In the genomic region with DNA sequence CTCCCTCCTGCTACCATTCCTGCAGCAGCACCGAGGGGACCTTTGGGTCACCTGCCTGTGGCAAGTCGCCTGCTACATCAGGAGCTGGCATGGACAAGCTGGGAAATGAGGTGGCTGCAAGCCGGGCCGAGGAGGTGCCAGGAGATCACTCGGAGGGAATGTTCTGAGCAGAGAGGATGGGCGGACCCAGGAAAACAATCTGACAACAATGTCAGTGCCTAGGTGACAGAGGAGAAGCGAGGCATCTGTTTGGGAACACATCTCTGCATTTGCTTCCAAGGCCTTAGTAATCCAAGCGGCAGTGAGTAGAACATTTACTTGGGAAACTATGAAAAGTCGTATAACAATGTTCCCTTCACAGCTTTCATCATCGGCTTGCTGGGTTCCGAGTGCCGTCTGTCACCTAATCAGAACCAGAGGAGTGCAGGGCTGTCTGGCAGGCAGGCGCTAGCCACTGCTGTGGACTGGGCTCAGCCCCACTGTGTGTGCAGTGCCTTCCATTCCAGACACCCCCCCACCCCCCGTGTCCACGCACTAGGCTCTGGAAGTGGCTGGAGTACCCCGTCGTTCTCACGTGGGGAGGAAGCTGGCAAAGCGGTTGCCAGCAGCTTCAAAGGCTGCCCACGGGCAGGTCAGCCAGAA, we compare ENCODE assay signal across 13 mouse cellular contexts. TPM values are rescaled to one million over a fixed set of nuclear protein-coding genes. Genes with fewer than 3 reads are reported as not detected.
DNase-seq lines count a peak whose midpoint lies in the region; ATAC-seq and TF ChIP-seq lines count a peak whose summit lies in the region.
"Had no signal": no experiment of that assay in that cellular context is flagged by ENCODE, and none has a peak within 500 bp of the region (broad histone marks: within the 10 kb centered on the region; RNA-seq: fewer than 3 reads in every experiment).

No protein-coding gene starts in this region.

- H3K9me3 ChIP-seq in heart, embryonic 12.5 days (replicated peaks) = peaks cover 3% of the 10 kb centered on the region; the same call in 1 of the 2 replicates
- H3K9me3 ChIP-seq in limb, embryonic 11.5 days (ENCODE audit: control insufficient read depth, low read length) = 0 out of 2 replicates have a peak, but pooled peaks cover 2% of the 10 kb centered on the region

- WGBS in heart, embryonic 12.5 days = 57% methylated on average over 20 of the region's 20 CpGs
- WGBS in heart, adult 2 months = 48% methylated on average over 20 of the region's 20 CpGs
- 50% methylated on average over 20 of the region's 20 CpGs for WGBS in limb, embryonic 11.5 days

- intact Hi-C loops in heart, adult 2 months (cut with DNase I) = no loop called here

- no peaks in the 10 kb centered on the region for H3K79me2 ChIP-seq in heart, adult 2 months (replicated peaks; ENCODE audit: control insufficient read depth, insufficient read depth, low read length)

- no peak overlapping the region for H3K4me2 ChIP-seq in heart, embryonic 12.5 days
- H3K4me2 ChIP-seq in limb, embryonic 11.5 days (ENCODE audit: low read depth, severe bottlenecking) = no peak overlapping the region
- H3K4me2 ChIP-seq: hindbrain, embryonic 14.5 days had no signal

- no peaks in the 10 kb centered on the region for H3K27me3 ChIP-seq in heart, embryonic 12.5 days (replicated peaks)
- no peaks in the 10 kb centered on the region for H3K27me3 ChIP-seq in heart, adult 2 months (ENCODE audit: control insufficient read depth, insufficient read depth, low read length)
- no peaks in the 10 kb centered on the region for H3K27me3 ChIP-seq in limb, embryonic 11.5 days (ENCODE audit: control insufficient read depth, insufficient read depth, low read length)

- H3K4me3 ChIP-seq in heart, embryonic 12.5 days = no peak overlapping the region
- H3K4me3 ChIP-seq in heart, adult 2 months = no peak overlapping the region
- H3K4me3 ChIP-seq in limb, embryonic 11.5 days (ENCODE audit: low read depth, low read length) = no peak overlapping the region

- TF ChIP-seq EP300 in heart, adult 2 months (IDR thresholded peaks at IDR 0.05; ENCODE audit: insufficient read depth, low read depth, low read length) = peak; percentile 90

- no peak for ATAC-seq in heart, embryonic 12.5 days (ENCODE audit: insufficient number of reproducible peaks, low FRiP score)
- no peak for ATAC-seq in limb, embryonic 11.5 days (ENCODE audit: insufficient number of reproducible peaks, low FRiP score, low TSS enrichment, low read depth)

- H3K9ac ChIP-seq in heart, embryonic 12.5 days = no peak overlapping the region
- peak overlapping the region; percentile 28; the same call in 1 of the 2 replicates for H3K9ac ChIP-seq in heart, adult 2 months (ENCODE audit: low read depth, low read length)
- no peak overlapping the region for H3K9ac ChIP-seq in limb, embryonic 11.5 days (ENCODE audit: low read length)
- H3K9ac ChIP-seq: hindbrain, embryonic 14.5 days had no signal

- TF ChIP-seq POLR2A in heart, adult 2 months (IDR thresholded peaks at IDR 0.05; ENCODE audit: insufficient read depth, low read depth, low read length) = peak; percentile 10; the same call in 1 of the 2 replicates

- peak; percentile 85 to 90 for DNase-seq in heart, adult 18-20 months
- DNase-seq in heart, adult 2 months = peak; percentile 74 to 88
- DNase-seq in limb, embryonic 11.5 days (ENCODE audit: low spot score) = peak; percentile 44
- peak; percentile 61 for DNase-seq in lung, postnatal 25 days (ENCODE audit: low spot score)
- DNase-seq in left cerebral cortex, adult 9 months (ENCODE audit: low spot score in 2 of 2) = no peak
- DNase-seq in MN1 (ENCODE audit: low spot score) = no peak
- DNase-seq in spleen, postnatal 36 days (ENCODE audit: low spot score in 2 of 2) = no peak
- DNase-seq: cerebellum, adult 8-10 months; embryo, embryonic 11 days; kidney, adult 2 months; liver had no signal

- H3K36me3 ChIP-seq in heart, embryonic 12.5 days = no peaks in the 10 kb centered on the region
- H3K36me3 ChIP-seq in heart, adult 2 months (ENCODE audit: control insufficient read depth, insufficient read depth, low read length) = no peaks in the 10 kb centered on the region
- no peaks in the 10 kb centered on the region for H3K36me3 ChIP-seq in limb, embryonic 11.5 days (ENCODE audit: control insufficient read depth, insufficient read depth, low read length)

- H3K4me1 ChIP-seq in heart, embryonic 12.5 days (replicated peaks) = no peaks in the 10 kb centered on the region
- H3K4me1 ChIP-seq in heart, adult 2 months (ENCODE audit: control insufficient read depth, insufficient read depth, low read length) = peaks cover 2% of the 10 kb centered on the region
- H3K4me1 ChIP-seq in limb, embryonic 11.5 days (ENCODE audit: control insufficient read depth, insufficient read depth, low read length) = peaks cover 16% of the 10 kb centered on the region

- H3K27ac ChIP-seq in heart, embryonic 12.5 days (ENCODE audit: poor library complexity, severe bottlenecking) = no peak overlapping the region
- H3K27ac ChIP-seq in heart, adult 2 months = peak overlapping the region; percentile 72
- peak overlapping the region; percentile 38 for H3K27ac ChIP-seq in limb, embryonic 11.5 days (replicated peaks; ENCODE audit: low read depth, low read length)
- H3K27ac ChIP-seq: hindbrain, embryonic 14.5 days had no signal

- TF ChIP-seq CTCF in heart, adult 2 months (IDR thresholded peaks at IDR 0.05) = no peak

RNA-seq across cellular contexts. Expression of a gene that starts 56.6 kb away (rescaled TPM):
- 10 to 100 TPM; 22.7 to 25.7 TPM for total RNA-seq in heart, adult 18-20 months (2021)
- polyA plus RNA-seq in heart, embryonic 12.5 days (2016; fragmentation: Nextera tagmentation; extraction: Ambion mirVana) = 7.3 and 7.5 TPM in 2 replicates
- total RNA-seq in heart, adult 2 months (2021) = 10 to 100 TPM; 22.3 to 26.0 TPM
- polyA plus RNA-seq in heart, adult 2 months (2012; rRNA removed) = 19.0 and 20.3 TPM in 2 replicates
- polyA plus RNA-seq in limb, embryonic 11.5 days (2014; fragmentation: Nextera tagmentation; extraction: Ambion mirVana) = 28.9 and 29.7 TPM in 2 replicates

Comparison
In these comparisons a context has a peak if more than half of its experiments do, and no peak if none do; other contexts are left out.
1. DNase-seq: peak in heart, adult 18-20 months (2 of 2), heart, adult 2 months (2 of 2), limb, embryonic 11.5 days (single experiment) and lung, postnatal 25 days (single experiment); none in left cerebral cortex, adult 9 months (0 of 2), MN1 (single experiment) and spleen, postnatal 36 days (0 of 2).